Mouse (Mus musculus) limb, embryonic 10.5 days (tissue): Measurements from ENCODE around the gene Rrad. TPM values are rescaled to one million over a fixed set of nuclear protein-coding genes. Genes with fewer than 3 reads are reported as not detected.

Experiments used
- DNase-seq: peaks from one replicate; pipeline ENCODE4 v3.0.0-alpha.2; 2017; ENCODE audit warnings: low spot score
- H3K27ac ChIP-seq: fragments of 300-500 bp; sonication (generic); 2 replicates; pipeline ENCODE4 v1.5.1; 2016; ENCODE audit warnings: mild to moderate bottlenecking
- H3K27me3 ChIP-seq: fragments of 300-500 bp; sonication (generic); 2 replicates; pipeline ENCODE4 v1.6.1; 2016; ENCODE audit warnings: low read depth, mild to moderate bottlenecking; ENCODE audit not compliant: poor library complexity, severe bottlenecking
- H3K36me3 ChIP-seq: fragments of 300-500 bp; sonication (generic); 2 replicates; pipeline ENCODE4 v1.6.1; 2016; ENCODE audit warnings: mild to moderate bottlenecking, moderate library complexity
- H3K4me1 ChIP-seq: fragments of 300-500 bp; sonication (generic); 2 replicates; pipeline ENCODE4 v1.6.1; 2016
- H3K4me3 ChIP-seq: fragments of 300-500 bp; sonication (generic); 2 replicates; pipeline ENCODE4 v1.5.1; 2016; ENCODE audit warnings: mild to moderate bottlenecking, moderate library complexity
- H3K9me3 ChIP-seq: fragments of 300-500 bp; sonication (generic); replicated peaks from 2 replicates; pipeline ENCODE4 v1.6.1; 2016; ENCODE audit warnings: mild to moderate bottlenecking
- WGBS: fragments of 180-500 bp; shearing (Covaris S2); methylation state at CpG from one replicate; pipeline ENCODE4 v1.1.7; 2016; 5-methylcytosine and 5-hydroxymethylcytosine counted together
- polyA plus RNA-seq: library from polyadenylated mRNA; unstranded; fragments of >200 nt; fragmentation: Nextera tagmentation; extraction: Ambion mirVana; gene quantifications from 2 replicates; pipeline ENCODE4 v1.2.1, GENCODE M21; 2016

Gene Rrad
- polyA plus RNA-seq, 1 experiment from 2014 or later = 3.2 TPM

DNA sequence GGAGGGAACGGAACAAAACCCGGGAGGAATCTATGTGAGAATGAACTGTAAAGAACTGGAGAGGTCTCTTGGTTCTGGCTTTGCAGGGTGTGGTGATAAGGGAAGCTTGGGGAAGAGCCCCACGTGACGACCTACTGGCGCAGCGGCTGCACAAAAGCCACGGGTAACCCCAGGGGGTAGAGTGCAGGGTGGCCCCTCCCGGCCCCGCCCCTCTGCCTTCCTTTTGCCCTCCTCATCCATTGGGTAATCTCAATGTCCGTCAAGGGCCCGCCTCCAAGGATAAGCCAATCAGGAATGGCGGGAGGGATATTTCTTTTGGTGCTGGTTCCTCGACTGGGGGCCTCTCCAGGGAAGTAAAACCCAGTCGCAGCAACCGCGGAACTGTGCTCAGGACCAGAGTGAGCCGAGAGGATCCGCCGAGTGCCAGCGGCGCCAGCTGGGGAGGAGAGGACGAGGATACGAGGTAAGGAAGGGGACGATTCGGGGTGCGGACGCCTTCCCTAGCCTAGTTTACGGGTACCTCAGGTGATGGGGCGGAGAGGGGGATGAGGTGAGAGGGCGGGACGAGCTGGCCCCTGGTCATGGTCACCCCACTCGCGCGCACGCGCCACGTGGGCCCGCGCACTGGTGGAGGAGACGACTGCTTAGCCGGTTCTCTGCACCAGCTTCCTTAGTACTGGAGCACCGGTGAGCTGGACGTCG is 39.8 kb downstream of the Rrad start, which contains the start of gene Pdp2:
TSS of gene Pdp2 (plus strand) at position 319 of the 702 bp plus-strand sequence.
- peak; percentile 90 for DNase-seq
- peaks cover 15% of the 10 kb centered on the region for H3K4me1 ChIP-seq
- no peaks in the 10 kb centered on the region for H3K9me3 ChIP-seq
- H3K4me3 ChIP-seq = peak within 1 kb of the TSS; percentile 70
- 1% methylated on average over 44 of the region's 44 CpGs for WGBS
- H3K27me3 ChIP-seq = no peaks in the 10 kb centered on the region
- H3K36me3 ChIP-seq = peaks cover 29% of the 10 kb centered on the region
- peak within 1 kb of the TSS; percentile 89 for H3K27ac ChIP-seq

GRCm38 (mm10) chr8:104590284-104590683 is 40.8 kb downstream of the Rrad start:
- peaks cover 15% of the 10 kb centered on the region for H3K4me1 ChIP-seq
- no peak for DNase-seq
- no peaks in the 10 kb centered on the region for H3K9me3 ChIP-seq
- H3K36me3 ChIP-seq = peaks cover 20% of the 10 kb centered on the region
- H3K4me3 ChIP-seq = peak overlapping the region; percentile 70
- no peaks in the 10 kb centered on the region for H3K27me3 ChIP-seq
- H3K27ac ChIP-seq = no peak overlapping the region
- 92% methylated on average over 3 of the region's 3 CpGs for WGBS

DNA sequence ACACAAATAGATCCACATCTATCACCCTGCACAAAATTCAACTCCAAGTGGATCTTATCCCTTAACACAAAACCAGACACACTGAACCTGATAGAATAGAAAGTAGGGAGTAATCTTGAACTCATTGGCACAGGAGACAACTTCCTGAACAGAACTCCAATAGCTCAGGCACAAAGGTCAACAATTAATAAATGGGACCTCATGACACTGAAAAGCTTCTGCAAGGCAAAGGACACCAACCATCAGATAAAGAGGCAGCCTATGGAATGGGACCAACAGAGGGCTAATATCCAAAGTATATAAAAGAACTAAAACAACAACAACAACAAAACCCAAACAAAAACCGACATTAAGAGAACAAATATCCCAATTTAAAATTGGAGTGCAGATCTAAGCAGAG is 46.6 kb downstream of the Rrad start:
- Histone ChIP-seq H3K27me3 (no peaks in the 10 kb centered on the region), H3K4me1 (no peaks in the 10 kb centered on the region), H3K36me3 (no peaks in the 10 kb centered on the region), H3K27ac (no peak overlapping the region), H3K4me3 (no peak overlapping the region), H3K9me3 (0 out of 2 replicates have a peak, but pooled peaks cover 4% of the 10 kb centered on the region)
- no peak for DNase-seq
- 62% methylated on average over 1 of the region's 1 CpGs for WGBS

Other genes with a start within 250 kb of the Rrad start
- 1.8 and 2.3 TPM in 2 replicates for gene Cmtm4, start 235.5 kb downstream of the Rrad start, polyA plus RNA-seq
- 58.6 and 69.9 TPM in 2 replicates for gene Dync1li2, start 188.3 kb downstream of the Rrad start, polyA plus RNA-seq
- 0.15 and 0.21 TPM in 2 replicates for gene Terb1, start 121.4 kb downstream of the Rrad start, polyA plus RNA-seq
- gene Nae1, start 96.7 kb downstream of the Rrad start, polyA plus RNA-seq = 121 and 131 TPM in 2 replicates
- gene Car7, start 96.6 kb downstream of the Rrad start, polyA plus RNA-seq = 0.85 and 1.1 TPM in 2 replicates
- 14.5 and 14.8 TPM in 2 replicates for gene Pdp2, start 39.9 kb downstream of the Rrad start, polyA plus RNA-seq
- gene Cdh16, start 6.9 kb downstream of the Rrad start, polyA plus RNA-seq = 0.13 TPM in 1 of 2 replicates, not detected in the other
- gene Ciao2b, start 10.6 kb upstream of the Rrad start, polyA plus RNA-seq = 95.6 and 105 TPM in 2 replicates
- not detected in 2 replicates for gene Ces2a, start 102.7 kb upstream of the Rrad start, polyA plus RNA-seq
- 0.11 TPM in 1 of 2 replicates, not detected in the other for gene Ces2b, start 200.2 kb upstream of the Rrad start, polyA plus RNA-seq
- not detected in 2 replicates for gene Ces2c, start 215.7 kb upstream of the Rrad start, polyA plus RNA-seq